Mouse (Mus musculus) heart, adult 2 months (tissue): ENCODE measurements around the gene Slc10a4.

Experiments used
- CTCF ChIP-seq: fragments of 200-600 bp; IDR thresholded peaks from 2 replicates; pipeline ENCODE4 v1.8.1; 2022; ENCODE audit warnings: antibody characterized with exemption, mild to moderate bottlenecking, moderate library complexity
- POLR2A ChIP-seq: fragments of 200-500 bp; IDR thresholded peaks from 2 replicates; pipeline ENCODE4 v1.6.1; 2011; ENCODE audit warnings: mild to moderate bottlenecking, low read depth, low read length, control low read depth; ENCODE audit not compliant: insufficient read depth

DNA sequence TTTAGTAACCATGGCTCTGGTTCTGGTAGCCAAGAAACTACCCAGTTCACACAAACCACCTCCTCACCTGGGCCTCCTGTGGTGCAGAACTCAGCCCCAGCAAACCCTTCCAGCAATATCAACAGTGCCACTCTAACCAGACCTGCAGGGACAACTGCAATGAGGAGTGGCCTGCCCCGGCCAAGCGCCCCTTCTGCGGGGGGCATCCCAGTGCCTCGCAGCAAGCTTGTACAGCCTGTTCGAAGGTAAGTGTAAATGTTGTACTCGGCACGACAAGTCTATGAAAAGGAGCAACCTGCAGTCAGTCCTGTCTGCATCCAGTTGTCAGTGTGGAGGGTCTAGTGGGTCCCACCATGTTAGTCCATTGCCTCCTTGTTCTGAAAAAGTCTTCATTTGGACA, 32.1 kb upstream of the Slc10a4 start, which contains the start of gene Gm10135:
- TF ChIP-seq CTCF (no peak), POLR2A (no peak)
